Mouse (Mus musculus) T-helper 2 cell (primary cell): ENCODE results near the gene Zfp1.

Source experiments
- in situ Hi-C: fragments of 300-600 bp; cut with MboI, MseI; formaldehyde crosslinking; loops from one replicate; pipeline ENCODE4 v1.15.1; 2025; ENCODE audit warnings: high pct_unique_total_duplicates

The Zfp1 gene

GRCm38 (mm10) chr8:111643264-111644141, at the start of gene Zfp1:
Gene Zfp1, plus strand, starts transcription at chr8:111643401.
- in situ Hi-C loops, result no loop called here

GRCm38 (mm10) chr8:111594044-111594840, 49.0 kb upstream of the Zfp1 start:
- in situ Hi-C loops, result loop anchor here (25.0 kb wide), 1 partner anchor 557 kb away; the partner anchor contains the start of genes Aars and Ddx19b

GRCm38 (mm10) chr8:111594951-111595350, 48.2 kb upstream of the Zfp1 start:
- in situ Hi-C loops, result loop anchor here (25.0 kb wide), 1 partner anchor 558 kb away; the partner anchor contains the start of genes Aars and Ddx19b

- in situ Hi-C loops, result loop anchor here (25.0 kb wide), 1 partner anchor 559 kb away; the partner anchor contains the start of genes Aars and Ddx19b
These were observed 47.3 kb upstream of the Zfp1 start for GRCm38 (mm10) chr8:111595712-111596484.

GRCm38 (mm10) chr8:111596485-111596821, 46.7 kb upstream of the Zfp1 start:
- in situ Hi-C loops, result loop anchor here (25.0 kb wide), 1 partner anchor 559 kb away; the partner anchor contains the start of genes Aars and Ddx19b

GRCm38 (mm10) chr8:111597310-111597709, 45.9 kb upstream of the Zfp1 start:
- in situ Hi-C loops, result loop anchor here (25.0 kb wide), 1 partner anchor 560 kb away; the partner anchor contains the start of genes Aars and Ddx19b

- in situ Hi-C loops, result loop anchor here (25.0 kb wide), 1 partner anchor 563 kb away; the partner anchor contains the start of genes Aars and Ddx19b
These were observed 43.3 kb upstream of the Zfp1 start for GRCm38 (mm10) chr8:111599707-111600444.

- in situ Hi-C loops, result no loop called here
These were observed 41.2 kb upstream of the Zfp1 start for GRCm38 (mm10) chr8:111602050-111602449.

GRCm38 (mm10) chr8:111604986-111605385, 38.2 kb upstream of the Zfp1 start:
- in situ Hi-C loops, result no loop called here

GRCm38 (mm10) chr8:111606961-111607360, 36.2 kb upstream of the Zfp1 start:
- in situ Hi-C loops, result no loop called here

- in situ Hi-C loops, result no loop called here
These were observed 35.8 kb upstream of the Zfp1 start for GRCm38 (mm10) chr8:111607414-111607813.

GRCm38 (mm10) chr8:111613181-111613580, 30.0 kb upstream of the Zfp1 start:
- in situ Hi-C loops, result no loop called here

- in situ Hi-C loops, result no loop called here
These were observed 28.2 kb upstream of the Zfp1 start for GRCm38 (mm10) chr8:111614786-111615701.

- in situ Hi-C loops, result no loop called here
These were observed 25.4 kb upstream of the Zfp1 start for GRCm38 (mm10) chr8:111617812-111618211.

- in situ Hi-C loops, result no loop called here
These were observed 24.9 kb upstream of the Zfp1 start for GRCm38 (mm10) chr8:111618273-111618672.

GRCm38 (mm10) chr8:111619936-111620335, 23.3 kb upstream of the Zfp1 start:
- in situ Hi-C loops, result loop anchor here (10.0 kb wide), 1 partner anchor 275 kb away; no protein-coding TSS in a partner anchor

- in situ Hi-C loops, result loop anchor here (10.0 kb wide), 1 partner anchor 277 kb away; no protein-coding TSS in a partner anchor
These were observed 21.1 kb upstream of the Zfp1 start for GRCm38 (mm10) chr8:111622104-111622503.

- in situ Hi-C loops, result loop anchor here (10.0 kb wide), 1 partner anchor 278 kb away; no protein-coding TSS in a partner anchor
These were observed 20.6 kb upstream of the Zfp1 start for GRCm38 (mm10) chr8:111622553-111622952.
